In genomic region chr9:95665835-95666234, GRCm38 (mm10) we compare ENCODE assay signal across 15 mouse cellular contexts. TPM values are rescaled to one million over a fixed set of nuclear protein-coding genes. Genes with fewer than 3 reads are reported as not detected.
DNase-seq lines count a peak whose midpoint lies in the region.
"Had no signal": no experiment of that assay in that cellular context is flagged by ENCODE, and none has a peak within 500 bp of the region (broad histone marks: within the 10 kb centered on the region; RNA-seq: fewer than 3 reads in every experiment).

No protein-coding gene starts in this region.

- intact Hi-C loops in heart, postnatal 25 days (cut with DNase I), result loop anchor here (5.0 kb wide), 1 partner anchor 104 kb away; no protein-coding TSS in a partner anchor
- intact Hi-C loops in heart, postnatal 10 days (cut with DNase I), result loop anchor here (5.0 kb wide), 1 partner anchor 104 kb away; no protein-coding TSS in a partner anchor

- peak; percentile 62 to 74 for DNase-seq in heart, adult 18-20 months
- DNase-seq in heart, postnatal 25 days (ENCODE audit: low spot score), result no peak
- DNase-seq in brain, adult 2 months (ENCODE audit: low read depth, low spot score), result peak; percentile 24
- DNase-seq in heart, postnatal 10 days, result peak; percentile 69 to 78
- DNase-seq in lung, postnatal 14 days, result peak; percentile 58
- DNase-seq in liver, result no peak
- no peak for DNase-seq in adrenal gland, postnatal 25 days
- DNase-seq: B cell, adult 2 months; cerebellum, adult 9-11 months; kidney, adult 18-20 months; left cerebral cortex, postnatal 4 days; liver, postnatal 0 days had no signal

RNA-seq across cellular contexts. Expression of gene Pcolce2, which starts 28.4 kb away (rescaled TPM):
- total RNA-seq in heart, adult 18-20 months (2021), result 10 to 100 TPM; 27.9 to 30.7 TPM
- total RNA-seq in heart, postnatal 25 days (2021), result 10 to 100 TPM; 29.1 to 33.7 TPM
- total RNA-seq in heart, postnatal 10 days (2021), result 10 to 100 TPM; 27.3 to 29.3 TPM
- 2.2 and 3.2 TPM in 2 replicates for total RNA-seq in adrenal gland, postnatal 25 days (2021)
- total RNA-seq: granulocyte monocyte progenitor cell, adult 5-6 weeks; hematopoietic stem cell, adult 5-6 weeks; neutrophil, adult 5-6 weeks had no signal

Comparison
In these comparisons a context has a peak if more than half of its experiments do, and no peak if none do; other contexts are left out.
1. DNase-seq: peak in heart, adult 18-20 months (2 of 2), brain, adult 2 months (single experiment), heart, postnatal 10 days (2 of 2) and lung, postnatal 14 days (single experiment); none in heart, postnatal 25 days (single experiment), liver (single experiment) and adrenal gland, postnatal 25 days (single experiment).